In genomic region chr10:99891899-99892298, GRCm38 (mm10) we compare ENCODE assay signal across 23 mouse cellular contexts.
"Had no signal": no experiment of that assay in that cellular context is flagged by ENCODE, and none has a peak within 500 bp of the region (broad histone marks: within the 10 kb centered on the region; RNA-seq: fewer than 3 reads in every experiment).

No protein-coding gene starts in this region.

- H3K4me3 ChIP-seq: heart, embryonic 10.5 days; heart, embryonic 12.5 days; hindbrain, embryonic 10.5 days; hindbrain, embryonic 12.5 days; layer of hippocampus, adult 2 months; left cerebral cortex, adult 2 months; limb, embryonic 13.5 days; limb, embryonic 15.5 days; liver, embryonic 12.5 days had no signal

- H3K9me3 ChIP-seq: heart, embryonic 10.5 days; heart, embryonic 12.5 days; hindbrain, embryonic 10.5 days; hindbrain, embryonic 12.5 days; limb, embryonic 13.5 days; limb, embryonic 15.5 days; liver, embryonic 12.5 days had no signal

- H3K4me1 ChIP-seq: heart, embryonic 10.5 days; heart, embryonic 12.5 days; hindbrain, embryonic 10.5 days; hindbrain, embryonic 12.5 days; limb, embryonic 13.5 days; limb, embryonic 15.5 days; liver, embryonic 12.5 days had no signal

- H3K9ac ChIP-seq: heart, embryonic 12.5 days; hindbrain, embryonic 12.5 days; hindbrain, embryonic 14.5 days; limb, embryonic 13.5 days; limb, embryonic 15.5 days; liver, embryonic 12.5 days; liver, embryonic 14.5 days had no signal

- DNase-seq: gastrocnemius, postnatal 25 days; heart, adult 18-20 months; heart, postnatal 10 days; heart, postnatal 4 days; kidney, adult 18-20 months; kidney, adult 8-10 months; kidney, postnatal 10 days; kidney, postnatal 25 days; kidney, postnatal 4 days; left cerebral cortex, postnatal 4 days had no signal

- ATAC-seq: hindbrain, embryonic 16.5 days; inflammation-experienced regulatory T-cells, adult 6 months; liver, embryonic 12.5 days had no signal

- H3K4me2 ChIP-seq: heart, embryonic 12.5 days; hindbrain, embryonic 12.5 days; hindbrain, embryonic 14.5 days; limb, embryonic 13.5 days; limb, embryonic 15.5 days; liver, embryonic 12.5 days had no signal

- H3K27me3 ChIP-seq: heart, embryonic 12.5 days; hindbrain, embryonic 12.5 days; limb, embryonic 13.5 days; limb, embryonic 15.5 days; liver, embryonic 12.5 days had no signal

- H3K27ac ChIP-seq: heart, embryonic 10.5 days; hindbrain, embryonic 10.5 days; hindbrain, embryonic 12.5 days; hindbrain, embryonic 14.5 days; layer of hippocampus, adult 2 months; left cerebral cortex, adult 2 months; limb, embryonic 13.5 days; limb, embryonic 15.5 days; liver, embryonic 12.5 days; liver, embryonic 14.5 days had no signal

- H3K36me3 ChIP-seq: heart, embryonic 10.5 days; heart, embryonic 12.5 days; hindbrain, embryonic 10.5 days; hindbrain, embryonic 12.5 days; limb, embryonic 13.5 days; limb, embryonic 15.5 days; liver, embryonic 12.5 days had no signal
